Mouse (Mus musculus): ENCODE data around the gene Pyroxd2.

Pyroxd2 gene

DNA sequence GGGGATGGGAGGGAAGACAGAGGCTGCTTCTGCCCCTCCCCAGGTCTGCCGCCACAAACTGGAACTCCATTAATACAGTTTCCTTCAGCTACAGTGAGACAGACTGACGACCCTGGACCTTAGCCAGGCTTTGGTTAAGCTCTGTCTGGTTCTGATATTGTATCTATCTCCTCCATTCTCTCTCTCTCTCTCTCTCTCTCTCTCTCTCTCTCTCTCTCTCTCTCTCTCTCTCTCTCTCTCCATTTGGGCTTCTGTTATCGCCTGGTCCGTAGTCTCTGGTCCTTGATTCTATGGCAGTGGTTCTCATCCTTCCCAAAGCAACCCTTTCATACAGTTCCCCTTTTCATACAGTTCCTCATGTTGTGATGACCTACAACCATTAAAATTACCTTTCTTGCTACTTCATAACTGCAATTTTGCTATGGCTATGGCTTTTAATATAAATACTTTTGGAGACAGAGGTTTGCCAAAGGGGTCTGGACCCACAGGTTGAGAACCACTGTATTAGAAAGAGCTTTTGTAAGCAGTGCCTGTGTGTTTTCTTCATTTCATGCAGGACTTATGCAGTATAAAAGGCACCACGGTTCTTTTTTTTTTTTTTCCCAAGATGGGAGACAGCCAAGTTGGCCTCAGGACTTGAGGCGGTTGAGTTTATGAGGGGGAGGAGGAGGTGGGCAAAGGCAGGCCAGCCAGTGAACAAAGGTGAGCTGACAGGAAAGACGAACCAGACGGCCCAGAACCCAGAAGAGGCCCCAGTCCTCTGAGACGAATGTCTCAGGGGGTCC, 7.3 kb downstream of the Pyroxd2 start:
- DNase-seq: no peak

GRCm38 (mm10) chr19:42744162-42744586, 8.4 kb downstream of the Pyroxd2 start:
- peak; percentile 52 for DNase-seq

GRCm38 (mm10) chr19:42743261-42743660, 9.3 kb downstream of the Pyroxd2 start:
- DNase-seq: no peak

GRCm38 (mm10) chr19:42741884-42742283, 10.7 kb downstream of the Pyroxd2 start:
- DNase-seq: no peak

GRCm38 (mm10) chr19:42740163-42740899, 12.2 kb downstream of the Pyroxd2 start:
- DNase-seq: no peak

- no peak for DNase-seq
Observed at GRCm38 (mm10) chr19:42739734-42740133, 12.8 kb downstream of the Pyroxd2 start.

- no peak for DNase-seq
Observed at GRCm38 (mm10) chr19:42737753-42738152, 14.8 kb downstream of the Pyroxd2 start.

DNA sequence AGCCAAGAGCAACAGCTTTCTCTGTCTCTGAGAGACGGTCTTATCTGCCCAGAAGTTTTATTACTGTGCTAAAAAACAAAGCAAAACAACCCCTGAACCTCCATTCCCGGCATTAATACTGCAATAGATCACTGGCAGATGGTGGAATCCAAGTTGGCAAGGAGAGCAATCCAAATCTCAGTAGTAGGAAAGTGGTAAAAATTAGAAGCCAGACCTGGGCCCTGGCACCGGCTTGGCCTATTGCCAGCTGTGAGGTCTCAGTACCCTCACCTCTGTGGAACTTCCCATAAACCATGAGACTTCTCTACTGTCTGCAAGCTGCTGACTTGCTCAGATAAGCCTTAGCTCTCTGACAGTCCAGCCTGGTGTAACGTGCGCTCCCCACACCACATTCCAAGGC, 17.6 kb downstream of the Pyroxd2 start:
- DNase-seq: no peak

DNA sequence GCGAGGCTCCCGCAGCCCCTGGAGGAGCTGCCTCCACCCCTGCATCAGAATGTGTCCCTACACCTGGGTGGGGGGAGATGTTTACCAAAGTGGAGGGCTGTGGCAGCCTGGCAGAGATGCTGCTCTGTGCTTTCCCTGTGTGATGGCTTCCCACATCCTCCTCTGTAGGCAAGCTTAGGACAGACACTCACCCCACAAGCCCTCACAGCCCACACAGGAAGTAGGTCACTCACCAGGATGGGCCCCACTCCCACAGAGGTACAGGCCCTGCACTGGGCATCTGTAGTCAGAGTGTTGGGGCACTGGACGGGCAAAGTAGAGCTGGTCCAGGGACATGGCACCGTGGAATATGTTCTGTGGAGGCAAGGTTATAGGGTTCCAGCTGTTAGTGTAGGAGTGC, 25.2 kb downstream of the Pyroxd2 start:
- no peak for DNase-seq

DNA sequence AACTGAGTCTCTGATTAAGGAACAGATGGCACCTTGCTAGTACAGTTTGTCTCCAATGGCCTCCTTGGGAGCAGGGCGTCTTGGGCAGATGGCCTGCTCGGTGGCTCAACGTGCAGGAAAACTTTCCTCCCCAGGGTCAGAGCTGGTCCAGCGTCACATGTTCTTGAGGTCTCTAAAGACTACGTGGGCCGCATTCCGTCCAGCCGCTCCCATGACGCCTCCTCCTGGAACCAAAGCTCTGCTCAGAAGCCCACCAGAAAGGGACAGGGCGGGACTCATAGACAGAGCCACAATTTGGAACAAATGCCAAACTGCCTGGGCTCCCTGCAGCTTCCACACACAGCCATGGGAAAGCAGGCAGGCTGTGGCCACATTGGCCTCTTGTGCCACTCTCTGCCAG, 25.8 kb downstream of the Pyroxd2 start:
- DNase-seq: no peak

DNA sequence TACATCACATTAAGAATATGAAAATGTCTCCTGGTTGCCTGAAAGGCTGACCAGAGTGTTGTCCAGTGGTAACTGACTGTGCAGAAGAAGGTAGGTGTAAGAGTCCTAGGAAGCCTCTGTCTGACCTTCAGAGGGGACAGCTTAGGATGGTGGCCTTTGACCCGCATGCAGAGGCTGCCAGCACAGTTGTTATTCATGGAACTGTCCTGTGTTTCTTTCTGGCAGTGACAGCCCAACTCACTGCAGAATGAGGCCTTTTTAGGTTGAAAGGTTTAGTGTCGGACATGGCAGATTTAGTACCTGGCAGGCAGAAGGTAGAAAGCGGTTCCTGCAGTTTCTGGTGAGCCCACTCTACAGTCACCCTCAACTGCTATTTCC, 26.6 kb downstream of the Pyroxd2 start:
- peak; percentile 54 for DNase-seq

DNA sequence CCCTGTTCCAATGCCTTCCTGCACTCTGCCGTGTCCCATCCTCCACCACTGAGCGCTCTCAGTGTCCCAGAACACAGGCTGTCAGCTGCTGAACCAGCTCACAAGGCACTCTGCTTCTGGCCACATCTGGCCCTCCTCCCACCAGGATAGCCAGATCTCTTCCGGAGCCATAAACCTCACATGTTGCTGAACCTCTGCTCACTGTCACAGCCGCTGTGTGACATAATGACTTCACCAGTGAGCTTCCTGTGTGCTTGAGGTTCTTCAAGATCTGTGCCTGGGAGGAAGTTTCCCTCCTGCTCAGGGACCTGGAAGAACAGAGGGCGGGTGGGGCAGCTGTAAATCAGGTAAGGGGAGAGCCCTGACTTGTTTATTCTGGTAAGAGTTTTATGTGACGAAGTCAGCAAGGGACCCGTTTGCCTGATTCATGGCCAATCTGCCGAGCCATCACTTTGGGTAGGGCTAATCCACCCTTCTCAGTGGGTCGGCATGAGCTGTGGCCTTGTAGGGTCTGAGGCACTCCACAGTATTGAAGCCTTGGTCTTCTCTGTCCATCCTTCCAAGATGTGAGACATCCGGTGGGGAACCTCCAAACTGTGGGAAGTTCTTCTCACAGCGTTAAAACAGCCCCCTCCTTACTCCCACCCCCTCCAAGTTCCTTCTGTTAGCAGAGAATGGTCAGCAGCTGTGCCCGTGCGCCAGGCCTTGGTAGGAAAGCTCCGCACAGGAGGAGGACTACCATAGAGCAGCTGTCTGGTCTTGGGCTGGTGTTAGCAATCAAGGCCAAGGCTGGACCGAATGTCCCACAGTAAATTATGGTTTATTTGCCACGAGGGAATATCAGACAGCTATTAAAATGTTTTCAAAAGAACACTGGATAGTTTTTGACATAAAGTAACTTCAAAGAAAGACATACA, 27.3 kb downstream of the Pyroxd2 start:
- DNase-seq: peak; percentile 35

DNA sequence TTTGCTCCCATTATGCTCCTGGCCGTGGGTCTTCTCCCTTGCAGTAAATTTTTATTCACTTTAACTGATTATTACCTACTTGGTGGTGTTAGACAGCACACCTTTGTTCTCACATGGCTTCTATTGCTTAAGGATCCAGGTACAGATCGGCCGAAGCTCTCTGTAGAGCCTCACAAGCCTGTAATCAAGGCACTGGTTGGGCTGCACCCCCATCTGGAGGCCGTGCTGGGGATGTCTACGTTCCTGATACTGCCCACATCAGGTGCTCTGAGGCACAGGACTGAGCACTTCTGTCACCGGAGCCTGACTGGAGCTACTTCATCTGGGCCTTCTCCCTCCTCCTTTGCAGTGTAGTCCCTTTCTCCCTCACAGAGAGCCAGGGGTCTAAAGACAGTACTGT, 29.3 kb downstream of the Pyroxd2 start:
- DNase-seq: no peak

DNA sequence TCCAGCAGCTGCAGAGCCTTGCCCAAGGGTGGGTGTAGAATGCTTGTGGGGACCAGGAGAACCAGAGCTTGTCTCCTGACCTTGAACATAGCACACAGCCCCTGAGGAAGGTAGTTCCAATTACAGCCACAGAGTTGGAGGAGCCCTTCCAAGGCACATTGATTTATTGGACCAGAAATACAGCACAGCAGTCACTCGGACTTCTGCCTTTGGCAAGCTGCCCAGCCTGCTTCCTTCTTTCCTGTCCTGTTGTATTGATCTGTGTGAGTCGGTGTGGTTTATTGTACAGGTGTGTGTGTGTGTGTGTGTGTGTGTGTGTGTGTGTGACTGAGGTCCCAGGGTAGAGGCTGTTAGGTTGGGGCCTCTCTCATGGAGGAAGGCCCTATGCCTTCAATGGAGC, 30.1 kb downstream of the Pyroxd2 start:
- DNase-seq: peak; percentile 40

GRCm38 (mm10) chr19:42718101-42718500, 34.5 kb downstream of the Pyroxd2 start:
- no peak for DNase-seq

- no peak for DNase-seq
Observed at GRCm38 (mm10) chr19:42717668-42718067, 34.9 kb downstream of the Pyroxd2 start.

GRCm38 (mm10) chr19:42716507-42716906, 36.1 kb downstream of the Pyroxd2 start:
- DNase-seq: no peak

- DNase-seq: no peak
Observed at GRCm38 (mm10) chr19:42713770-42714169, 38.8 kb downstream of the Pyroxd2 start.

DNA sequence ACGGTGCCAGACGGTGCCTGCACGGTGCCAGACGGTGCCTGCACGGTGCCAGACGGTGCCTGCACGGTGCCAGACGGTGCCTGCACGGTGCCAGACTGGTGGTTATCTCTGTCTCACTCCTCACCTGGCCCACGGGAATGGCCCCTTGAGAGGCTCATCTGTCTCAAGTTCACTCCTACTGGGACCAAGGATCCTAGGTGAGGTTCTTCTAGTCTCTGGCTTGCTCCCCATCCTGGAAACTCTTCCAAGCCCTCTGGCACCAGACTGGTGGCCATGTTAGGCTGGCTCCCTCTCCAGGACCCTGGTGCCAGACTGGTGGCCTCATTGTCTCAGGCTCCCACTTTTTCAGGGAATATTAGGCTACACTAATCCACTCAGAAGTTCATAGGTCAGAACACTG, 53.1 kb downstream of the Pyroxd2 start:
- no peak for DNase-seq

GRCm38 (mm10) chr19:42698576-42698975, 54.0 kb downstream of the Pyroxd2 start:
- no peak for DNase-seq

DNA sequence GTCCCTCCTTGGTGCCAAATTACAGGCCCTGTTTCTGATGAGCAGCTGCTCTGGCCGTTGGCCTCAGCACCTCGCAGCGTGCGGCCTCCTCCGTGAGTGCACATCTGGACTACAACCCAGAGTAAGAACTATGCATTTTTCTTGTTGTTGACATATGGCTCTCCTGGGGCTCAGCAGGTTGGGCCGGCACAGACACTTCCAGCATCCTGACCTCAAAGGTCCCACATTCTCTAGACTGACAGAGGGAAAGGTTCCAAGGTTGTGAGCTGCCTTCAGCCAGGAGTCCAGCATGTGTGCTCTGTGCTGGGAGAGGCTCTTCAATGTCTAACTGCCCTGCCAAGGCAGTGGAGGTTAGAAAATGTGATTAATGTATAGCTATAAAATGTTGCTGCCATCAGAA, 55.2 kb downstream of the Pyroxd2 start:
- DNase-seq: no peak

GRCm38 (mm10) chr19:42690256-42690655, 62.3 kb downstream of the Pyroxd2 start:
- no peak for DNase-seq

GRCm38 (mm10) chr19:42689786-42690185, 62.8 kb downstream of the Pyroxd2 start:
- peak; percentile 89 for DNase-seq
